Mouse (Mus musculus): ENCODE data around the gene Olfr575. TPM values are rescaled to one million over a fixed set of nuclear protein-coding genes. Genes with fewer than 3 reads are reported as not detected.

Gene Olfr575
- not detected in 2 replicates for polyA plus RNA-seq (2014; fragmentation: Nextera tagmentation; extraction: Ambion mirVana)

DNA sequence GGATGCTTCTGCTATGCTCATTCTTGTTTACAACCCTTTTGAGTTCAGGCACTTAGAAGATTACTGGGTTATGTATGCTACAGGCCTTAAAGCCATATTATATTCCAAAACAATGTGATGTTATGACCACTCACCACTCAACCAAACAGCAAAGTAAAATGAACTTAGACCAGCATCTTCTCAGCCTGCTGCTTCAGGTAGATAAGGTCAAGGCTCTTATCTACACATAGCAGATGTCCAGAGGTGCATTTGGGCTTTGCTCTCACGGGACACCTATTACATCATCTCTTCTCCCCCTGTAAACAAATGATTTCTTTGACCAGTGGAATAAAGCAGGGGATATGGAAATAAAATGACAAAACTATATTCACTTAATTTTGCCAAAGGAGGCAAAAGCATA is at the start of gene Olfr575:
Olfr575 (minus strand) TSS at position 183 of the 400 bp plus-strand sequence.
- Histone ChIP-seq H3K27me3 (ENCODE audit: control insufficient read depth, insufficient read depth, low read length) (no peaks in the 10 kb centered on the region), H3K9ac (ENCODE audit: low read length) (no peak within 1 kb of the TSS), H3K27ac (ENCODE audit: low read depth, low read length) (no peak within 1 kb of the TSS), H3K9me3 (ENCODE audit: control insufficient read depth, low read length) (no peaks in the 10 kb centered on the region), H3K4me2 (ENCODE audit: low read depth, low read length, severe bottlenecking) (no peak within 1 kb of the TSS), H3K36me3 (ENCODE audit: control insufficient read depth, insufficient read depth, low read length) (no peaks in the 10 kb centered on the region), H3K4me1 (replicated peaks; ENCODE audit: control insufficient read depth, insufficient read depth, low read length) (no peaks in the 10 kb centered on the region), H3K4me3 (ENCODE audit: low read depth, low read length) (no peak within 1 kb of the TSS)
- DNase-seq (ENCODE audit: low spot score) (no peak), ATAC-seq (replicated peaks; ENCODE audit: low FRiP score) (no peak)
- 78% methylated on average over 1 of the region's 1 CpGs for WGBS

DNA sequence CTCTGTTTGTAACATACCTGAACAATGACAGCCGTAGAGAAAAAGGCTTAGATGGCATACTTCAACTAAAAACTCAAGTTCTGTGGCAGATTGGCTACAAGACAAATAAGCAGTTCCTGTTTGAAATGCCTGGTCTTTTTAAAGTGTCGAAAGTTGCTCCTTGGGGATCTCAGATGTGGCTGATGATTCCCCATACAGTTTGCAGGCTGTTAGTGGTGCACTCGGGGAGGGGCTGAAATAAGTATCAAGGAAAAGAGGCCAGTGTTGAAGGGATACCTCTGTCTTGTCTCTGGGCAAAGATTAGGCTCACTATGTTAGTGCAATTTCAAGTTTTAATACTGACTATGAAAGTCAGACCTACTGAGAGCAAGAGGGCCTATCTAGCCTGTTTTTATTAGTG is 30.6 kb upstream of the Olfr575 start, which contains the start of gene Olfr578:
Olfr578 (minus strand) TSS at position 101 of the 400 bp plus-strand sequence.
- H3K4me1 ChIP-seq (replicated peaks; ENCODE audit: control insufficient read depth, insufficient read depth, low read length): no peaks in the 10 kb centered on the region
- ATAC-seq (replicated peaks; ENCODE audit: low FRiP score) (no peak), DNase-seq (ENCODE audit: low spot score) (no peak)
- WGBS: 81% methylated on average over 3 of the region's 3 CpGs
- H3K27me3 ChIP-seq (ENCODE audit: control insufficient read depth, insufficient read depth, low read length): no peaks in the 10 kb centered on the region
- H3K4me3 ChIP-seq (ENCODE audit: low read depth, low read length): no peak within 1 kb of the TSS
- no peaks in the 10 kb centered on the region for H3K9me3 ChIP-seq (ENCODE audit: control insufficient read depth, low read length)
- no peak within 1 kb of the TSS for H3K27ac ChIP-seq (ENCODE audit: low read depth, low read length)
- H3K9ac ChIP-seq (ENCODE audit: low read length): no peak within 1 kb of the TSS
- H3K4me2 ChIP-seq (ENCODE audit: low read depth, low read length, severe bottlenecking): no peak within 1 kb of the TSS
- no peaks in the 10 kb centered on the region for H3K36me3 ChIP-seq (ENCODE audit: control insufficient read depth, insufficient read depth, low read length)

DNA sequence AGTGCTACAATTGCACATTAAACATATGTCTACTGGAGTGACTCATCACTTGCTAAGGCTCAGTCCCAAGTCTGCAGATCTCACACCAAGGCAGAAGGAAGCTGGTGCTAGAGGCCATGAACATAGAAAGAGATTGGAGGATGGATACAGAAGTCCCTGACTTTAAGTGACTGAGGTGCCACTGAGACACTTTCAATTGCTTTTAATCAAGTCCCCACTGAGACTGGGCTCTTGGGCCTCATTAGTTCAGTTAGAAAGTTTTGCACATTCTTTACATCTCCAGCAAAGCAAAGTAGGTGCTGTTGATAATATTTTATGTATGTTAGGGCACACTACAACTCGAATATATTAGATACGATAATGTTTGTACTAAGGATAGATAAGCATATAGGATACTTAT is 17.3 kb upstream of the Olfr575 start, which contains the start of gene Olfr577:
Olfr577 (minus strand) TSS at position 101 of the 400 bp plus-strand sequence.
- H3K4me1 ChIP-seq (replicated peaks; ENCODE audit: control insufficient read depth, insufficient read depth, low read length): no peaks in the 10 kb centered on the region
- no peak within 1 kb of the TSS for H3K4me2 ChIP-seq (ENCODE audit: low read depth, low read length, severe bottlenecking)
- no peak within 1 kb of the TSS for H3K27ac ChIP-seq (ENCODE audit: low read depth, low read length)
- no peak within 1 kb of the TSS for H3K9ac ChIP-seq (ENCODE audit: low read length)
- DNase-seq (ENCODE audit: low spot score) (no peak), ATAC-seq (replicated peaks; ENCODE audit: low FRiP score) (no peak)
- H3K4me3 ChIP-seq (ENCODE audit: low read depth, low read length): no peak within 1 kb of the TSS
- no peaks in the 10 kb centered on the region for H3K36me3 ChIP-seq (ENCODE audit: control insufficient read depth, insufficient read depth, low read length)
- H3K27me3 ChIP-seq (ENCODE audit: control insufficient read depth, insufficient read depth, low read length): no peaks in the 10 kb centered on the region
- no peaks in the 10 kb centered on the region for H3K9me3 ChIP-seq (ENCODE audit: control insufficient read depth, low read length)
- 83% methylated on average over 2 of the region's 2 CpGs for WGBS

DNA sequence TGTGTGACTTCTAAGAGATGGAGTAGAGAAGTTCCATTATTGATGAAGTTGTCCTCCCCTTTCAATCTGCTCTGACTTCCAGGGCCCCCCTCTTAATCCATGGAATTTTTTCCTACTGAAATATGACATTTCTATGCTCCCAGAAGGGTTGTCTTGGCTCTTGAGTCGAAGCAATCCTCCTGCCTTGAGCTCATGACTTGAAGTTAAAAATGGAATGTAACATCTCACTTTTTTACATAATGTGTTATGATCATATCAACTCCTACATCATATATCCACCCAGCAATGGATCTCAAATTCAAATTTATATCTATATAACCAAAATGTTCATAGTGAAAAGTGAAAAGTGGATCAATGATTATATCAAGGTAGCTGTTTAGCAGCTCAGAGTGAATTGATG is 15.8 kb upstream of the Olfr575 start:
- no peaks in the 10 kb centered on the region for H3K4me1 ChIP-seq (replicated peaks; ENCODE audit: control insufficient read depth, insufficient read depth, low read length)
- no peak overlapping the region for H3K4me3 ChIP-seq (ENCODE audit: low read depth, low read length)
- H3K36me3 ChIP-seq (ENCODE audit: control insufficient read depth, insufficient read depth, low read length): no peaks in the 10 kb centered on the region
- DNase-seq (ENCODE audit: low spot score): no peak
- no peak for ATAC-seq (replicated peaks; ENCODE audit: low FRiP score)
- H3K9me3 ChIP-seq (ENCODE audit: control insufficient read depth, low read length): no peaks in the 10 kb centered on the region
- H3K27ac ChIP-seq (ENCODE audit: low read depth, low read length): no peak overlapping the region
- H3K9ac ChIP-seq (ENCODE audit: low read length): no peak overlapping the region
- no peaks in the 10 kb centered on the region for H3K27me3 ChIP-seq (ENCODE audit: control insufficient read depth, insufficient read depth, low read length)
- WGBS: 52% methylated on average over 1 of the region's 1 CpGs
- H3K4me2 ChIP-seq (ENCODE audit: low read depth, low read length, severe bottlenecking): no peak overlapping the region

DNA sequence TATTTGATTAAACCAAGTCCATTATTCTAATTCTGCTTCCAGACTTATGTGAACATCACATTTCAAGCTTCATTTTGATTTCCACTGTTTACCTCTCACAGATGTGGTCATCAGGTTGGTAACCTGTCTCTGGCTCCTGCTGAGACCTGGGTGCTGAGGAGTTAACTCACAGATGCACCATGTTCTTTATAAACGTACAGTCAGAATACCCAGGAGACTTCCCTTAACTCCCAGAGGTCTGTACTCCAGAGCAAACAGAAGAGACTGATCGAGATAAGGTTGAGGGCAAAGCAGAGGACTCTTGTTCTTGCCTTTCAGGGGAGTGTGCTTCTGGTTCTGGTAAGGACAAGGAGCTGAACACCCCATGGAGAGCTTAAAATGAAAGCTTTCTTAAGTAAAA is 3.8 kb upstream of the Olfr575 start, which contains the start of gene Olfr576:
Olfr576 (plus strand) TSS at position 301 of the 400 bp plus-strand sequence.
- ATAC-seq (replicated peaks; ENCODE audit: low FRiP score): no peak
- H3K9ac ChIP-seq (ENCODE audit: low read length): no peak within 1 kb of the TSS
- no peak within 1 kb of the TSS for H3K4me2 ChIP-seq (ENCODE audit: low read depth, low read length, severe bottlenecking)
- 73% methylated on average over 2 of the region's 2 CpGs for WGBS
- H3K9me3 ChIP-seq (ENCODE audit: control insufficient read depth, low read length): no peaks in the 10 kb centered on the region
- H3K4me3 ChIP-seq (ENCODE audit: low read depth, low read length): no peak within 1 kb of the TSS
- H3K36me3 ChIP-seq (ENCODE audit: control insufficient read depth, insufficient read depth, low read length): no peaks in the 10 kb centered on the region
- no peak within 1 kb of the TSS for H3K27ac ChIP-seq (ENCODE audit: low read depth, low read length)
- no peak for DNase-seq (ENCODE audit: low spot score)
- H3K4me1 ChIP-seq (replicated peaks; ENCODE audit: control insufficient read depth, insufficient read depth, low read length): no peaks in the 10 kb centered on the region
- H3K27me3 ChIP-seq (ENCODE audit: control insufficient read depth, insufficient read depth, low read length): no peaks in the 10 kb centered on the region

DNA sequence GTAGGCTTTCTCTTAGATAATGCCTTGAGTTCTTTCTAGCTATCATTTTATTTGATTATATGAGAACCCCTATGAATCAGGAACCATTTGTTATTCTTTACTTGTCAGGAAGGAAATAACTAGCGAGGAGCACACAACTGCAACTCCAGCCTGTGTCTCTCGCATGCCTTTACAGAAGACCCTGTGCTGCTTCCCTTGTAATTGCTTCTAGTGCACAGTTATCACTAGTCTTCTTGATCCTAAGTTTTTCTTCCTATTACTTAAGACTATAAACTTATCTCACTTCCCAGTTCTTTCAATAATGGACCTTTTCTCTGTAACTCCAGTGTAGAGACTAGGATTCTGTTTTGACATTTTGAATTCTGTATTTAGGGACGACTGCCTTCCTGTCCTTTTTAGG is 438 bp downstream of the Olfr575 start:
- 81% methylated on average over 3 of the region's 3 CpGs for WGBS
- H3K9ac ChIP-seq (ENCODE audit: low read length): no peak overlapping the region
- H3K27me3 ChIP-seq (ENCODE audit: control insufficient read depth, insufficient read depth, low read length): no peaks in the 10 kb centered on the region
- ATAC-seq (replicated peaks; ENCODE audit: low FRiP score) (no peak), DNase-seq (ENCODE audit: low spot score) (no peak)
- H3K9me3 ChIP-seq (ENCODE audit: control insufficient read depth, low read length): no peaks in the 10 kb centered on the region
- H3K36me3 ChIP-seq (ENCODE audit: control insufficient read depth, insufficient read depth, low read length): no peaks in the 10 kb centered on the region
- H3K4me2 ChIP-seq (ENCODE audit: low read depth, low read length, severe bottlenecking): no peak overlapping the region
- H3K4me1 ChIP-seq (replicated peaks; ENCODE audit: control insufficient read depth, insufficient read depth, low read length): no peaks in the 10 kb centered on the region
- no peak overlapping the region for H3K4me3 ChIP-seq (ENCODE audit: low read depth, low read length)
- H3K27ac ChIP-seq (ENCODE audit: low read depth, low read length): no peak overlapping the region

DNA sequence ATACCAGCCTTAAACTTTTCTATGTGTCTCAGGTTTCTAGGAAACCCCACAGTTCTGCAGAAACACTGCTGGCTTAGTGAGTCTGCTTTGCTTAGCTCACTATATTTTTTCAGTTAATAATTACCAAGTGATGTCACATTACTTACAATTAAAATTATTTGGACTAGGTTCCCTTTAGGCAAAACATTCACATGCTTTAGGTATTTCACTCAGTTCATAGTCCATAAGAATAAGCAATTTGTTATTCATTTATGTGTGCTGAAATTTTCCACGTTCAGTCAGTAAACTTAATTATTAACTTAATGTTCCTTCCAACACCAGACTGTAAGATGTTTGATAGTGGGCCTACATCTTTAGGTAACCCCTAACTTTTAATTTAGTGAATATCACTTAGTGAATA is 7.8 kb downstream of the Olfr575 start:
- Histone ChIP-seq H3K4me3 (ENCODE audit: low read depth, low read length) (no peak overlapping the region), H3K27me3 (ENCODE audit: control insufficient read depth, insufficient read depth, low read length) (no peaks in the 10 kb centered on the region), H3K9ac (ENCODE audit: low read length) (no peak overlapping the region), H3K36me3 (ENCODE audit: control insufficient read depth, insufficient read depth, low read length) (no peaks in the 10 kb centered on the region), H3K9me3 (ENCODE audit: control insufficient read depth, low read length) (no peaks in the 10 kb centered on the region), H3K4me2 (ENCODE audit: low read depth, low read length, severe bottlenecking) (no peak overlapping the region), H3K27ac (ENCODE audit: low read depth, low read length) (no peak overlapping the region), H3K4me1 (replicated peaks; ENCODE audit: control insufficient read depth, insufficient read depth, low read length) (no peaks in the 10 kb centered on the region)
- 71% methylated on average over 1 of the region's 1 CpGs for WGBS
- ATAC-seq (replicated peaks; ENCODE audit: low FRiP score): no peak
- DNase-seq (ENCODE audit: low spot score): no peak

DNA sequence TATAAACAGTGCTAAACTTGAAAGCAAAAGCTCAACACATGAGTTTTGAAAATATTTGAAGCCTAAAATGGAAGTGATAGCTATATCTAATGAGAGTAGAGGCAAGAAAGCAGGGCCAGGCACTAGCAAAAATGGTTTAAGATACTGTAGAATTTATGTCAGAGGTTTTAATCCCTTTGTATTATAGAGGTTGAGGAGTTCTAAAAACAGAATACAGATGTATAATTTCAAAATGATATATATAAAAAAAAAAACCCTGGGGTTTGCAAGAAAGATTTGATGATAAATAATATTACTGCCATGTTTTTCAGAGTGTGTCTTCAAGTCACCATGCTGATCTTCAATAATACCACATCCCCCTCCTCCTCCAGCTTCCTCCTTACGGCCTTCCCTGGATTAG is 10.4 kb downstream of the Olfr575 start, which contains the start of gene Olfr574:
Olfr574 (plus strand) TSS at position 301 of the 400 bp plus-strand sequence.
- H3K27ac ChIP-seq (ENCODE audit: low read depth, low read length): no peak within 1 kb of the TSS
- H3K36me3 ChIP-seq (ENCODE audit: control insufficient read depth, insufficient read depth, low read length): no peaks in the 10 kb centered on the region
- ATAC-seq (replicated peaks; ENCODE audit: low FRiP score) (no peak), DNase-seq (ENCODE audit: low spot score) (no peak)
- no peaks in the 10 kb centered on the region for H3K9me3 ChIP-seq (ENCODE audit: control insufficient read depth, low read length)
- no peaks in the 10 kb centered on the region for H3K27me3 ChIP-seq (ENCODE audit: control insufficient read depth, insufficient read depth, low read length)
- H3K4me2 ChIP-seq (ENCODE audit: low read depth, low read length, severe bottlenecking): no peak within 1 kb of the TSS
- no peak within 1 kb of the TSS for H3K4me3 ChIP-seq (ENCODE audit: low read depth, low read length)
- WGBS: 96% methylated on average over 1 of the region's 1 CpGs
- H3K9ac ChIP-seq (ENCODE audit: low read length): no peak within 1 kb of the TSS
- H3K4me1 ChIP-seq (replicated peaks; ENCODE audit: control insufficient read depth, insufficient read depth, low read length): no peaks in the 10 kb centered on the region

DNA sequence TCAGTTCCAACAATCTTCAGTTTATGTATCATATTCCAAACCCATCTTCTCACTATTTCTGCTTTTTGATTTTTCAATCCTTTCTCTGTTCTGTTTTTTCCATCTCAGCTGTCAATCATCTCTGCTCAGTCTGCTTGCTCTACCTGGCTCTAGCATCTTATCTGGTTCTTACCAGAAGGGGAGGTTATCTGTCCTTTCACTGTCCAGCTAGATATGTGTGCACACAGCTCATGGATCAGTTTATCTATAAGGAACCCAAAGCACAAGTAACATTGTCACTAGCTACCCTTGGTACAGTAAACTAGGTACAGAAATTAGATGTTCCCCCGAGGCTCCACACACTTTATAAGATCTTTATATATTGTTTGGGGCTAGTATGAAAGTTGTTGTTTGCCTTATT is 15.2 kb downstream of the Olfr575 start:
- Histone ChIP-seq H3K9ac (ENCODE audit: low read length) (no peak overlapping the region), H3K27ac (ENCODE audit: low read depth, low read length) (no peak overlapping the region), H3K27me3 (ENCODE audit: control insufficient read depth, insufficient read depth, low read length) (no peaks in the 10 kb centered on the region), H3K36me3 (ENCODE audit: control insufficient read depth, insufficient read depth, low read length) (no peaks in the 10 kb centered on the region), H3K4me3 (ENCODE audit: low read depth, low read length) (no peak overlapping the region), H3K4me2 (ENCODE audit: low read depth, low read length, severe bottlenecking) (no peak overlapping the region), H3K4me1 (replicated peaks; ENCODE audit: control insufficient read depth, insufficient read depth, low read length) (no peaks in the 10 kb centered on the region), H3K9me3 (ENCODE audit: control insufficient read depth, low read length) (no peaks in the 10 kb centered on the region)
- ATAC-seq (replicated peaks; ENCODE audit: low FRiP score) (no peak), DNase-seq (ENCODE audit: low spot score) (no peak)
- 79% methylated on average over 1 of the region's 1 CpGs for WGBS
